Mouse (Mus musculus) liver, embryonic 11.5 days (tissue): Measurements from ENCODE around the gene Dok1. TPM values are rescaled to one million over a fixed set of nuclear protein-coding genes. Genes with fewer than 3 reads are reported as not detected.

Source experiments
- ATAC-seq: fragments of 200-750 bp; cut with Nextera tagmentation; replicated peaks from 2 replicates; pipeline ENCODE4 v1.8.0; 2017; ENCODE audit warnings: moderate number of reproducible peaks, mild to moderate bottlenecking, moderate TSS enrichment, moderate library complexity; ENCODE audit not compliant: low FRiP score
- DNase-seq: peaks from one replicate; pipeline ENCODE4 v3.0.0-alpha.2; 2017; ENCODE audit warnings: low spot score
- H3K27ac ChIP-seq: fragments of 300-500 bp; sonication (generic); 2 replicates; pipeline ENCODE4 v1.5.1; 2014; ENCODE audit warnings: mild to moderate bottlenecking, low read depth, low read length, control low read depth
- H3K27me3 ChIP-seq: fragments of 300-500 bp; sonication (generic); replicated peaks from 2 replicates; pipeline ENCODE4 v1.6.1; 2014; ENCODE audit warnings: low read length, mixed read lengths; ENCODE audit not compliant: control insufficient read depth, insufficient read depth
- H3K36me3 ChIP-seq: fragments of 300-500 bp; sonication (generic); 2 replicates; pipeline ENCODE4 v1.6.1; 2014; ENCODE audit warnings: mild to moderate bottlenecking, low read length, moderate library complexity, mixed read lengths; ENCODE audit not compliant: control insufficient read depth, insufficient read depth
- H3K4me1 ChIP-seq: fragments of 300-500 bp; sonication (generic); replicated peaks from 2 replicates; pipeline ENCODE4 v1.6.1; 2014; ENCODE audit warnings: low read length, mixed read lengths; ENCODE audit not compliant: control insufficient read depth, insufficient read depth
- H3K4me2 ChIP-seq: fragments of 300-500 bp; sonication (generic); 2 replicates; pipeline ENCODE4 v1.6.1; 2014; ENCODE audit warnings: mild to moderate bottlenecking, control low read depth, moderate library complexity
- H3K4me3 ChIP-seq: fragments of 300-500 bp; sonication (generic); 2 replicates; pipeline ENCODE4 v1.5.1; 2014; ENCODE audit warnings: low read depth, low read length, control low read depth
- H3K9ac ChIP-seq: fragments of 300-500 bp; sonication (generic); 2 replicates; pipeline ENCODE4 v1.6.1; 2014; ENCODE audit warnings: low read depth, low read length, control low read depth
- H3K9me3 ChIP-seq: fragments of 300-500 bp; sonication (generic); 2 replicates; pipeline ENCODE4 v1.6.1; 2016; ENCODE audit warnings: low read length, inconsistent platforms, mixed read lengths; ENCODE audit not compliant: control insufficient read depth
- WGBS: fragments of 180-500 bp; shearing (Covaris S2); extraction: QIAGEN DNeasy Blood & Tissue Kit; methylation state at CpG from one replicate; pipeline ENCODE4 v1.1.7; 2014; 5-methylcytosine and 5-hydroxymethylcytosine counted together
- polyA plus RNA-seq: library from polyadenylated mRNA; unstranded; fragments of >200 nt; fragmentation: Nextera tagmentation; extraction: Ambion mirVana; gene quantifications from 2 replicates; pipeline ENCODE4 v1.2.1, GENCODE M21; 2014

Dok1 gene
- polyA plus RNA-seq, 1 experiment from 2014 or later, result 17.2 TPM

GRCm38 (mm10) chr6:83037188-83037587 lies 3.9 kb upstream of the Dok1 start:
- Histone ChIP-seq H3K9me3 (no peaks in the 10 kb centered on the region), H3K27me3 (peaks cover 6% of the 10 kb centered on the region; the same call in 1 of the 2 replicates), H3K36me3 (no peaks in the 10 kb centered on the region), H3K27ac (no peak overlapping the region), H3K4me2 (no peak overlapping the region), H3K4me1 (peaks cover 20% of the 10 kb centered on the region), H3K9ac (no peak overlapping the region), H3K4me3 (no peak overlapping the region)
- no peak for DNase-seq
- WGBS, result 72% methylated on average over 8 of the region's 8 CpGs
- ATAC-seq, result no peak

- peaks cover 24% of the 10 kb centered on the region for H3K27me3 ChIP-seq
- 44% methylated on average over 5 of the region's 5 CpGs for WGBS
- no peaks in the 10 kb centered on the region for H3K36me3 ChIP-seq
- ATAC-seq, result no peak
- H3K4me1 ChIP-seq, result peaks cover 20% of the 10 kb centered on the region
- H3K27ac ChIP-seq, result no peak overlapping the region
- H3K9me3 ChIP-seq, result no peaks in the 10 kb centered on the region
- H3K4me2 ChIP-seq, result peak overlapping the region; percentile 92
- DNase-seq, result no peak
- H3K9ac ChIP-seq, result peak overlapping the region; percentile 87; the same call in 1 of the 2 replicates
- peak overlapping the region; percentile 88 for H3K4me3 ChIP-seq
These were observed 1.3 kb upstream of the Dok1 start for GRCm38 (mm10) chr6:83034463-83035055.

- H3K4me1 ChIP-seq, result peaks cover 15% of the 10 kb centered on the region
These were observed 491 bp downstream of the Dok1 start for GRCm38 (mm10) chr6:83032769-83033191.

DNA sequence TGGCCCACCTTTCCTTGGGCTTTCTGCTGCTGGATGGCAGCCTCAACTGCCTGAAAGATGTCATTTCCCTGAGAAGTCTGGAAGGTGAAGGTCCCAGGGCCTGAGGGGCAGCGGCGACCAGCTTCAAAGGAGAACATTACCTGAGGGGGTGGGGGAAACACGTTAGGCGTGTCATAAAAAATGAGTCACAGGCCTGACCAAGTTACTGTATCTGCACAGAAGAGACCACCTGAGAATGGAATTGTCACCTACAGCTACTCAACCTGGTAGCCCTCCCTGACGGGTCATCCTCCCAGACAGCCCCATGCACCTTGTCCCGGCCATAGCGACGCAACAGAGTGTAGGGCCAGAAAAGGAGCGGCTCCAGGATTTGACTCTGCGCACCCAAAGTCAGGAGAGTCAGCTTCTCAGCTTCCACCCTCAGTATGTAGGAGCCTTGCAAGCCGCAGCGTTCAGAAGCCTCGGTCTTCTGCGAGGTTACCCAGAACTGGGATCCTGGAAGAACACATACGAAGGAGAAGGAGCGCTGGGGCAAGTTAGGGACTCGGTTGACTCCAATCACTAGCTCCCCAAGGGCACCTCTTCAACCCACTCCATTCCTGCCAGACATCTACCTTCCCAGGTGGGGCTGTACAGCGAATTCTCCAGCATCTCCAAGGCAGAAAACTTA lies 1.2 kb downstream of the Dok1 start:
- Histone ChIP-seq H3K27ac (no peak overlapping the region; the same call in 1 of the 2 replicates), H3K36me3 (no peaks in the 10 kb centered on the region), H3K4me3 (peak overlapping the region; percentile 88), H3K9me3 (no peaks in the 10 kb centered on the region), H3K9ac (peak overlapping the region; percentile 87), H3K4me2 (peak overlapping the region; percentile 92), H3K4me1 (peaks cover 18% of the 10 kb centered on the region), H3K27me3 (peaks cover 29% of the 10 kb centered on the region)
- 47% methylated on average over 18 of the region's 18 CpGs for WGBS
- DNase-seq, result no peak
- no peak for ATAC-seq

More at GRCm38 (mm10) chr6:83032769-83033191, 491 bp downstream of the Dok1 start:
- no peaks in the 10 kb centered on the region for H3K36me3 ChIP-seq
- no peaks in the 10 kb centered on the region for H3K9me3 ChIP-seq
- peak; percentile 61 for DNase-seq
- WGBS, result under 1% methylated on average over 31 of the region's 31 CpGs
- H3K4me2 ChIP-seq, result peak overlapping the region; percentile 92
- peak; percentile 64 for ATAC-seq
- peak overlapping the region; percentile 87 for H3K9ac ChIP-seq
- H3K27me3 ChIP-seq, result peaks cover 29% of the 10 kb centered on the region
- H3K4me3 ChIP-seq, result peak overlapping the region; percentile 88
- peak overlapping the region; percentile 74 for H3K27ac ChIP-seq

GRCm38 (mm10) chr6:83031111-83031510 lies 2.2 kb downstream of the Dok1 start:
- H3K9me3 ChIP-seq, result no peaks in the 10 kb centered on the region
- peaks cover 18% of the 10 kb centered on the region for H3K4me1 ChIP-seq
- no peak overlapping the region for H3K27ac ChIP-seq
- peaks cover 29% of the 10 kb centered on the region for H3K27me3 ChIP-seq
- H3K4me3 ChIP-seq, result no peak overlapping the region
- no peak overlapping the region for H3K4me2 ChIP-seq
- no peaks in the 10 kb centered on the region for H3K36me3 ChIP-seq
- DNase-seq, result no peak
- H3K9ac ChIP-seq, result no peak overlapping the region
- ATAC-seq, result no peak
- WGBS, result 78% methylated on average over 7 of the region's 7 CpGs

- Histone ChIP-seq H3K4me1 (peaks cover 18% of the 10 kb centered on the region), H3K9ac (no peak overlapping the region), H3K4me3 (no peak overlapping the region), H3K4me2 (no peak overlapping the region), H3K27me3 (peaks cover 23% of the 10 kb centered on the region), H3K36me3 (no peaks in the 10 kb centered on the region), H3K27ac (no peak overlapping the region), H3K9me3 (no peaks in the 10 kb centered on the region)
- no peak for DNase-seq
- ATAC-seq, result no peak
- 45% methylated on average over 10 of the region's 10 CpGs for WGBS
These were observed 3.5 kb downstream of the Dok1 start for GRCm38 (mm10) chr6:83029777-83030176.

DNA sequence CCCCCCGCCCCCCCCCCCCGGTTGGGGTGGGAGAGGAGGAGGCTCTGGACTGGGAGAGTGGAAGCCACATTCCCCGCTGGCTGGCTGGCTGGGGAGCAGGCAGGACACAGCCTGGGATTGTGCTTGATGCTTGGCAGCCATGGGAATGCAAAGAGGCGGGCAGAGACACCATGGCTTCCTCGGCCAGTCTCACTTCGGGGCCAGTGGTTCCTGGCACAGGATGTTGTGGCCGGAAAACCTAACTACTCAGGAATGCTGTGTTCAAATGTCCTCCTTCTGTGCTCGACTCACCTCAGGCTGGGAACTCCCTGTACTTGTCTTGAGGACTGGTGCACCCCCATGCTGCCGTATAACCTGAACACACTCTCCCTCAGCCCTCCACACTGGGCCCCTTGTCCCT lies 5.6 kb downstream of the Dok1 start:
- no peaks in the 10 kb centered on the region for H3K9me3 ChIP-seq
- H3K4me1 ChIP-seq, result peaks cover 23% of the 10 kb centered on the region
- H3K9ac ChIP-seq, result no peak overlapping the region
- H3K27me3 ChIP-seq, result peaks cover 23% of the 10 kb centered on the region
- H3K4me2 ChIP-seq, result no peak overlapping the region
- DNase-seq (no peak), ATAC-seq (no peak)
- WGBS, result 38% methylated on average over 7 of the region's 9 CpGs
- H3K27ac ChIP-seq, result no peak overlapping the region
- H3K4me3 ChIP-seq, result no peak overlapping the region
- H3K36me3 ChIP-seq, result no peaks in the 10 kb centered on the region

GRCm38 (mm10) chr6:83027293-83027692 lies 6.0 kb downstream of the Dok1 start:
- no peak for DNase-seq
- peaks cover 23% of the 10 kb centered on the region for H3K4me1 ChIP-seq
- H3K4me3 ChIP-seq, result no peak overlapping the region
- WGBS, result 70% methylated on average over 8 of the region's 8 CpGs
- no peaks in the 10 kb centered on the region for H3K9me3 ChIP-seq
- H3K9ac ChIP-seq, result no peak overlapping the region
- H3K36me3 ChIP-seq, result no peaks in the 10 kb centered on the region
- H3K27me3 ChIP-seq, result peaks cover 23% of the 10 kb centered on the region
- ATAC-seq, result no peak
- H3K4me2 ChIP-seq, result no peak overlapping the region
- no peak overlapping the region for H3K27ac ChIP-seq

GRCm38 (mm10) chr6:83025221-83025620 lies 8.1 kb downstream of the Dok1 start:
- H3K36me3 ChIP-seq, result no peaks in the 10 kb centered on the region

More at GRCm38 (mm10) chr6:83025221-83025620, 8.1 kb downstream of the Dok1 start:
- WGBS, result 93% methylated on average over 4 of the region's 4 CpGs
- H3K27ac ChIP-seq, result no peak overlapping the region
- no peak overlapping the region for H3K4me2 ChIP-seq
- DNase-seq (no peak), ATAC-seq (no peak)
- peaks cover 31% of the 10 kb centered on the region for H3K4me1 ChIP-seq
- no peaks in the 10 kb centered on the region for H3K9me3 ChIP-seq
- H3K4me3 ChIP-seq, result no peak overlapping the region
- peaks cover 9% of the 10 kb centered on the region; the same call in 1 of the 2 replicates for H3K27me3 ChIP-seq
- no peak overlapping the region for H3K9ac ChIP-seq
